Mouse (Mus musculus) heart, embryonic 12.5 days (tissue): Measurements from ENCODE around the gene Mbtps1. TPM values are rescaled to one million over a fixed set of nuclear protein-coding genes. Genes with fewer than 3 reads are reported as not detected.

Experiments used
- ATAC-seq: fragments of 200-750 bp; cut with Nextera tagmentation; 2 replicates; pipeline ENCODE4 v1.8.0; 2017; ENCODE audit warnings: moderate TSS enrichment, moderate library complexity; ENCODE audit not compliant: insufficient number of reproducible peaks, low FRiP score
- H3K27ac ChIP-seq: fragments of 300-500 bp; sonication (generic); 2 replicates; pipeline ENCODE4 v1.5.1; 2016; ENCODE audit warnings: mild to moderate bottlenecking, moderate library complexity; ENCODE audit not compliant: poor library complexity, severe bottlenecking
- H3K27me3 ChIP-seq: fragments of 300-500 bp; sonication (generic); replicated peaks from 2 replicates; pipeline ENCODE4 v1.6.1; 2016; ENCODE audit warnings: mild to moderate bottlenecking, moderate library complexity
- H3K36me3 ChIP-seq: fragments of 300-500 bp; sonication (generic); 2 replicates; pipeline ENCODE4 v1.6.1; 2016; ENCODE audit warnings: mild to moderate bottlenecking, moderate library complexity
- H3K4me1 ChIP-seq: fragments of 300-500 bp; sonication (generic); replicated peaks from 2 replicates; pipeline ENCODE4 v1.6.1; 2016; ENCODE audit warnings: mild to moderate bottlenecking
- H3K4me2 ChIP-seq: fragments of 300-500 bp; sonication (generic); 2 replicates; pipeline ENCODE4 v1.6.1; 2016; ENCODE audit warnings: mild to moderate bottlenecking, moderate library complexity
- H3K4me3 ChIP-seq: fragments of 300-500 bp; sonication (generic); 2 replicates; pipeline ENCODE4 v1.5.1; 2016; ENCODE audit warnings: mild to moderate bottlenecking
- H3K9ac ChIP-seq: fragments of 300-500 bp; sonication (generic); 2 replicates; pipeline ENCODE4 v1.6.1; 2016; ENCODE audit warnings: mild to moderate bottlenecking, moderate library complexity
- H3K9me3 ChIP-seq: fragments of 300-500 bp; sonication (generic); replicated peaks from 2 replicates; pipeline ENCODE4 v1.6.1; 2016; ENCODE audit warnings: mild to moderate bottlenecking, moderate library complexity
- WGBS: fragments of 180-500 bp; shearing (Covaris S2); methylation state at CpG from one replicate; pipeline ENCODE4 v1.1.7; 2016; 5-methylcytosine and 5-hydroxymethylcytosine counted together
- polyA plus RNA-seq: library from polyadenylated mRNA; unstranded; fragments of >200 nt; fragmentation: Nextera tagmentation; extraction: Ambion mirVana; gene quantifications from 2 replicates; pipeline ENCODE4 v1.2.1, GENCODE M21; 2016

Gene Mbtps1
- polyA plus RNA-seq, 1 experiment from 2014 or later, result 99.4 TPM

- Histone ChIP-seq H3K4me1 (peaks cover 19% of the 10 kb centered on the region), H3K9ac (peak overlapping the region; percentile 64; the same call in 1 of the 2 replicates), H3K4me3 (peak overlapping the region; percentile 91; the same call in 1 of the 2 replicates), H3K4me2 (peak overlapping the region; percentile 97), H3K36me3 (peaks cover 30% of the 10 kb centered on the region), H3K27me3 (no peaks in the 10 kb centered on the region), H3K27ac (no peak overlapping the region), H3K9me3 (no peaks in the 10 kb centered on the region)
- 88% methylated on average over 6 of the region's 6 CpGs for WGBS
- no peak for ATAC-seq
Measured at GRCm38 (mm10) chr8:119559402-119559720, 826 bp upstream of the Mbtps1 start.

GRCm38 (mm10) chr8:119557821-119558602, 523 bp downstream of the Mbtps1 start:
- Histone ChIP-seq H3K4me3 (peak overlapping the region; percentile 91), H3K4me2 (peak overlapping the region; percentile 97), H3K36me3 (peaks cover 17% of the 10 kb centered on the region), H3K4me1 (peaks cover 26% of the 10 kb centered on the region), H3K27ac (peak overlapping the region; percentile 86), H3K9me3 (no peaks in the 10 kb centered on the region), H3K9ac (peak overlapping the region; percentile 90), H3K27me3 (no peaks in the 10 kb centered on the region)
- ATAC-seq, result peak; percentile 93
- WGBS, result 1% methylated on average over 55 of the region's 55 CpGs

GRCm38 (mm10) chr8:119557132-119557531, 1.4 kb downstream of the Mbtps1 start:
- ATAC-seq, result no peak
- H3K4me3 ChIP-seq, result peak overlapping the region; percentile 91
- peak overlapping the region; percentile 90 for H3K9ac ChIP-seq
- H3K9me3 ChIP-seq, result no peaks in the 10 kb centered on the region
- H3K27ac ChIP-seq, result no peak overlapping the region
- peaks cover 9% of the 10 kb centered on the region for H3K36me3 ChIP-seq
- peak overlapping the region; percentile 97 for H3K4me2 ChIP-seq
- H3K27me3 ChIP-seq, result no peaks in the 10 kb centered on the region
- H3K4me1 ChIP-seq, result peaks cover 31% of the 10 kb centered on the region
- 74% methylated on average over 9 of the region's 9 CpGs for WGBS

GRCm38 (mm10) chr8:119555861-119556260, 2.7 kb downstream of the Mbtps1 start:
- H3K9me3 ChIP-seq, result no peaks in the 10 kb centered on the region
- no peak for ATAC-seq
- H3K9ac ChIP-seq, result peak overlapping the region; percentile 23; the same call in 1 of the 2 replicates
- peaks cover 35% of the 10 kb centered on the region for H3K4me1 ChIP-seq
- H3K4me2 ChIP-seq, result no peak overlapping the region
- no peaks in the 10 kb centered on the region for H3K27me3 ChIP-seq
- peaks cover 4% of the 10 kb centered on the region; the same call in 1 of the 2 replicates for H3K36me3 ChIP-seq
- H3K27ac ChIP-seq, result no peak overlapping the region
- 91% methylated on average over 6 of the region's 6 CpGs for WGBS
- H3K4me3 ChIP-seq, result no peak overlapping the region

DNA sequence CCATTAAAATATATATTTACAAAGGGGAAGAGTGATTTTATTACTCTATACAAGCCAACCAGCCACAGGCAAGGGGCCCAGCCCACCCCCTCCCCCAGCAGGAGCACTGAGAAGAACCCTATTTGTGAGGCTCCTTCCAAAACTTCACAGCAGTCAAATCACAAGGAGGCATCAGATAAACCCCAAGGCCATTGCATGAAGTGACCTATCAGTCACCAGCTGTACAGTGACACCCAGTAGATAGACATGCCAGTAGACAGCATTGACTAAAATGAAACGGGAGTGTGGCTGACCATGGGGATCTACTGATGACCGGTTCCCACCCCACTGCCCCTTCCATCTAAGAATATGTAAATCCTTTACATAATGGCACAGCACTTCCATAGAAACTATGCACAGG, 5.6 kb downstream of the Mbtps1 start:
- Histone ChIP-seq H3K27me3 (no peaks in the 10 kb centered on the region), H3K27ac (no peak overlapping the region), H3K9me3 (no peaks in the 10 kb centered on the region), H3K4me1 (peaks cover 57% of the 10 kb centered on the region), H3K36me3 (no peaks in the 10 kb centered on the region), H3K9ac (no peak overlapping the region), H3K4me3 (no peak overlapping the region), H3K4me2 (no peak overlapping the region)
- no peak for ATAC-seq
- 47% methylated on average over 2 of the region's 2 CpGs for WGBS

DNA sequence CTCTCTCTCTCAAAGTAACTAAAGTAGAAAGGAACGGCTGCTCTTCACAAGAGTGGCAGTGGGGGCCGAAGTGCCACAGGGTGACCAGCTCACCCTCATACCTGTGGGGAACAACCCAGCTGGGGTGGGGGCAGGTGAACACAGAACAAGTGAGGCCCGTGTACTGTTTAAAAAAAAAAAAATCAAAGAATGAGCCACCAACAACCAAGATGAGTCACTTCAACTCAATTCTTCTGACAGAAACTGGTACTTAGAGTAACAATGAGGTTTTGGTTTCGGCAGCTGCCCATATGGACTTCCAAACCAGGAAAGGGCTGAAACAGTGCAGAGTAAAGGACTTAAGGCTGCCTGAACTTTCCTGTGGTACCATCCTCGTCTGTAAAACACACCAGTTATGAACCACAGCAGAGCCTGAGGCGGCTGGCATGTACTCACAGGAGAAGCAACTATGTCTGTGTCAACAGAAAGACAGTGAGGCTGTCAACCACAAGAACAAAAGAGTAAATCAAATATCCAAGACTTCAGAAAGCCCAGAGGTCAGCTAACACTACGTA, 9.9 kb downstream of the Mbtps1 start:
- H3K27ac ChIP-seq, result no peak overlapping the region
- no peaks in the 10 kb centered on the region for H3K9me3 ChIP-seq
- no peaks in the 10 kb centered on the region for H3K27me3 ChIP-seq
- no peak overlapping the region for H3K4me2 ChIP-seq
- 76% methylated on average over 7 of the region's 7 CpGs for WGBS
- H3K9ac ChIP-seq, result no peak overlapping the region; the same call in 1 of the 2 replicates
- H3K36me3 ChIP-seq, result peaks cover 36% of the 10 kb centered on the region
- peaks cover 42% of the 10 kb centered on the region for H3K4me1 ChIP-seq
- no peak for ATAC-seq
- no peak overlapping the region for H3K4me3 ChIP-seq

DNA sequence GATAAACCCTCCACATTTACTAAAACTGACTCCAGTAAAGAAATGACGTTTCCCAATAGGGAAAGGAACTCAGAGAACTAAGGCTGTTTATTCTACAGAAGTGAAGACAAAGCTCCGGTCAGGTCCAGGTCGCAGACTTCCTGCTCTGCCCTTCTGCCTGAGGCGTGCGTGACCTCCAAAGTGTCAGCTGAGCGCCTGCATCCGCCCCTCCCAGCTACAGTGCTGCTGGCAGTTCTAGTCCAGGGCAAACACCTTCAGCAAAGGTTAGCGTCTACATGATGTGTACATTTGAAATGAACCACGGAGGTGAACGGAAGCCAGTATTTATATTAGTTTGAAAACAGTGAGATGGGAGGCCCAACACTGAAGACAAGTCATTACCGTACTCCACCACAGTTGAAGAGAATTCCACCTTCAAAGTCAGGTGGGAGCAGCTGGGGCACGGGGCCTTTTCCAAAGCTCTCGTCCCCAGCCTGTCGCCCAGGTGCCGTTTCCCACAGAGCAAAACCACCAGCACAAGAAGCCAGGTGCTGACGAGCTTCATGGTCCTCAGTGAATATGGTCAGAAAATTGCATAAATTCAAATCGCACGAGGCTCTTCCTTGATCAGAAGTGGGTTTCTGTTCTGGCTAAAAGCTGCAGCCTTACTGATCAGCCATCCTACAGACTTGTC, 11.4 kb downstream of the Mbtps1 start:
- no peak overlapping the region for H3K9ac ChIP-seq
- peaks cover 50% of the 10 kb centered on the region for H3K36me3 ChIP-seq
- no peak overlapping the region for H3K4me2 ChIP-seq
- peaks cover 33% of the 10 kb centered on the region for H3K4me1 ChIP-seq
- 83% methylated on average over 18 of the region's 18 CpGs for WGBS
- no peak overlapping the region for H3K27ac ChIP-seq
- H3K4me3 ChIP-seq, result no peak overlapping the region
- H3K27me3 ChIP-seq, result no peaks in the 10 kb centered on the region
- ATAC-seq, result no peak
- H3K9me3 ChIP-seq, result no peaks in the 10 kb centered on the region

- peaks cover 63% of the 10 kb centered on the region for H3K36me3 ChIP-seq
- H3K4me1 ChIP-seq, result peaks cover 28% of the 10 kb centered on the region
- WGBS, result 92% methylated on average over 6 of the region's 6 CpGs
Measured at GRCm38 (mm10) chr8:119545791-119546190, 12.7 kb downstream of the Mbtps1 start.

GRCm38 (mm10) chr8:119545180-119545579, 13.4 kb downstream of the Mbtps1 start:
- H3K4me1 ChIP-seq, result peaks cover 22% of the 10 kb centered on the region
- no peak for ATAC-seq

More at GRCm38 (mm10) chr8:119545791-119546190, 12.7 kb downstream of the Mbtps1 start:
- Histone ChIP-seq H3K27ac (no peak overlapping the region), H3K9ac (no peak overlapping the region), H3K4me2 (no peak overlapping the region), H3K4me3 (no peak overlapping the region), H3K27me3 (no peaks in the 10 kb centered on the region), H3K9me3 (no peaks in the 10 kb centered on the region)
- ATAC-seq, result no peak

GRCm38 (mm10) chr8:119544606-119545005, 13.9 kb downstream of the Mbtps1 start:
- no peak for ATAC-seq
- peaks cover 16% of the 10 kb centered on the region for H3K4me1 ChIP-seq
- no peak overlapping the region for H3K4me2 ChIP-seq
- H3K27me3 ChIP-seq, result no peaks in the 10 kb centered on the region
- WGBS, result 71% methylated on average over 3 of the region's 3 CpGs
- no peak overlapping the region for H3K9ac ChIP-seq
- H3K9me3 ChIP-seq, result no peaks in the 10 kb centered on the region
- peaks cover 75% of the 10 kb centered on the region for H3K36me3 ChIP-seq
- no peak overlapping the region for H3K27ac ChIP-seq
- no peak overlapping the region for H3K4me3 ChIP-seq

More at GRCm38 (mm10) chr8:119545180-119545579, 13.4 kb downstream of the Mbtps1 start:
- no peaks in the 10 kb centered on the region for H3K9me3 ChIP-seq
- H3K36me3 ChIP-seq, result peaks cover 69% of the 10 kb centered on the region
- H3K27ac ChIP-seq, result no peak overlapping the region
- no peak overlapping the region for H3K4me2 ChIP-seq
- H3K9ac ChIP-seq, result no peak overlapping the region
- 78% methylated on average over 6 of the region's 6 CpGs for WGBS
- no peak overlapping the region for H3K4me3 ChIP-seq
- no peaks in the 10 kb centered on the region for H3K27me3 ChIP-seq

GRCm38 (mm10) chr8:119531973-119532372, 26.6 kb downstream of the Mbtps1 start:
- WGBS, result 60% methylated on average over 9 of the region's 9 CpGs
- H3K27ac ChIP-seq, result no peak overlapping the region
- H3K36me3 ChIP-seq, result peaks cover 98% of the 10 kb centered on the region
- ATAC-seq, result peak; percentile 53; the same call in 1 of the 2 replicates
- H3K4me1 ChIP-seq, result peaks cover 14% of the 10 kb centered on the region; the same call in 1 of the 2 replicates
- H3K9me3 ChIP-seq, result no peaks in the 10 kb centered on the region
- H3K4me2 ChIP-seq, result no peak overlapping the region
- no peak overlapping the region for H3K9ac ChIP-seq
- no peaks in the 10 kb centered on the region for H3K27me3 ChIP-seq
- no peak overlapping the region for H3K4me3 ChIP-seq
